Mouse (Mus musculus) hindbrain, postnatal 0 days (tissue): ENCODE data around the gene Sept3. TPM values are rescaled to one million over a fixed set of nuclear protein-coding genes. Genes with fewer than 3 reads are reported as not detected.

ENCODE experiments used
- ATAC-seq: fragments of 200-750 bp; cut with Nextera tagmentation; 2 replicates; pipeline ENCODE4 v1.8.0; 2017; ENCODE audit warnings: mild to moderate bottlenecking, moderate TSS enrichment, moderate library complexity
- DNase-seq: peaks from one replicate; pipeline ENCODE4 v3.0.0-alpha.2; 2015; ENCODE audit warnings: low spot score
- H3K27ac ChIP-seq: fragments of 300-500 bp; sonication (generic); 2 replicates; pipeline ENCODE4 v1.5.1; 2014; ENCODE audit warnings: mild to moderate bottlenecking
- H3K27me3 ChIP-seq: fragments of 300-500 bp; sonication (generic); 2 replicates; pipeline ENCODE4 v1.6.1; 2014; ENCODE audit warnings: low read length, mixed read lengths; ENCODE audit not compliant: insufficient read depth
- H3K36me3 ChIP-seq: fragments of 300-500 bp; sonication (generic); 2 replicates; pipeline ENCODE4 v1.6.1; 2014; ENCODE audit warnings: low read length, mixed read lengths; ENCODE audit not compliant: insufficient read depth
- H3K4me1 ChIP-seq: fragments of 300-500 bp; sonication (generic); 2 replicates; pipeline ENCODE4 v1.6.1; 2014; ENCODE audit warnings: antibody characterized with exemption, low read length, mixed read lengths; ENCODE audit not compliant: insufficient read depth
- H3K4me2 ChIP-seq: fragments of 300-500 bp; sonication (generic); 2 replicates; pipeline ENCODE4 v1.6.1; 2014; ENCODE audit warnings: low read depth, mild to moderate bottlenecking, low read length, moderate library complexity, mixed read lengths
- H3K4me3 ChIP-seq: fragments of 300-500 bp; sonication (generic); 2 replicates; pipeline ENCODE4 v1.5.1; 2014; ENCODE audit warnings: low read length
- H3K9ac ChIP-seq: fragments of 300-500 bp; sonication (generic); replicated peaks from 2 replicates; pipeline ENCODE4 v1.6.1; 2014; ENCODE audit warnings: mild to moderate bottlenecking, low read length, moderate library complexity, mixed read lengths
- H3K9me3 ChIP-seq: fragments of 300-500 bp; sonication (generic); 2 replicates; pipeline ENCODE4 v1.6.1; 2016; ENCODE audit warnings: low read length, mixed read lengths
- CTCF ChIP-seq: IDR thresholded peaks from 2 replicates; pipeline ENCODE4 v1.5.1; 2016; ENCODE audit warnings: antibody characterized with exemption, control low read depth, low read depth
- WGBS: fragments of 180-500 bp; shearing (Covaris S2); extraction: QIAGEN DNeasy Blood & Tissue Kit; methylation state at CpG from one replicate; pipeline ENCODE4 v1.1.7; 2014; 5-methylcytosine and 5-hydroxymethylcytosine counted together
- polyA plus RNA-seq: library from polyadenylated mRNA; unstranded; fragments of >200 nt; fragmentation: Nextera tagmentation; extraction: Ambion mirVana; gene quantifications from 2 replicates; pipeline ENCODE4 v1.2.1, GENCODE M21; 2015
- total RNA-seq: library from RNA; depleted of rRNA; stranded (reverse); fragments of >200 nt; gene quantifications from 2 replicates; pipeline ENCODE4 v1.2.3, GENCODE M21; 2014

The Sept3 gene
- total and polyA plus RNA-seq, 2 experiments from 2014 or later, result 320 to 404 TPM

GRCm38 (mm10) chr15:82308416-82308815, 33.7 kb downstream of the Sept3 start:
- no peaks in the 10 kb centered on the region for H3K36me3 ChIP-seq
- no peak for DNase-seq
- no peaks in the 10 kb centered on the region for H3K4me1 ChIP-seq
- H3K9me3 ChIP-seq, result no peaks in the 10 kb centered on the region
- H3K27me3 ChIP-seq, result no peaks in the 10 kb centered on the region
- no peak overlapping the region for H3K9ac ChIP-seq
- no peak for ATAC-seq
- H3K4me2 ChIP-seq, result no peak overlapping the region
- H3K27ac ChIP-seq, result no peak overlapping the region
- 86% methylated on average over 3 of the region's 3 CpGs for WGBS
- no peak for TF ChIP-seq CTCF
- no peak overlapping the region for H3K4me3 ChIP-seq

GRCm38 (mm10) chr15:82317839-82318238, 43.1 kb downstream of the Sept3 start:
- Histone ChIP-seq H3K4me3 (no peak overlapping the region), H3K36me3 (no peaks in the 10 kb centered on the region), H3K27ac (no peak overlapping the region), H3K9ac (no peak overlapping the region), H3K27me3 (no peaks in the 10 kb centered on the region), H3K4me1 (no peaks in the 10 kb centered on the region), H3K4me2 (no peak overlapping the region), H3K9me3 (no peaks in the 10 kb centered on the region)
- ATAC-seq (no peak), DNase-seq (no peak)
- no peak for TF ChIP-seq CTCF
- WGBS, result 91% methylated on average over 6 of the region's 6 CpGs

- no peak for TF ChIP-seq CTCF
- no peak for ATAC-seq
Measured at GRCm38 (mm10) chr15:82319613-82320012, 44.9 kb downstream of the Sept3 start.

GRCm38 (mm10) chr15:82322195-82322594, 47.5 kb downstream of the Sept3 start:
- no peaks in the 10 kb centered on the region for H3K4me1 ChIP-seq
- H3K36me3 ChIP-seq, result no peaks in the 10 kb centered on the region
- 70% methylated on average over 8 of the region's 8 CpGs for WGBS
- H3K27me3 ChIP-seq, result no peaks in the 10 kb centered on the region
- H3K9ac ChIP-seq, result no peak overlapping the region
- no peak overlapping the region for H3K4me2 ChIP-seq
- H3K4me3 ChIP-seq, result no peak overlapping the region
- ATAC-seq (no peak), DNase-seq (no peak)
- no peaks in the 10 kb centered on the region for H3K9me3 ChIP-seq
- TF ChIP-seq CTCF, result no peak
- no peak overlapping the region for H3K27ac ChIP-seq

More at GRCm38 (mm10) chr15:82319613-82320012, 44.9 kb downstream of the Sept3 start:
- no peaks in the 10 kb centered on the region for H3K4me1 ChIP-seq
- H3K27ac ChIP-seq, result no peak overlapping the region
- H3K36me3 ChIP-seq, result no peaks in the 10 kb centered on the region
- H3K4me2 ChIP-seq, result no peak overlapping the region
- no peak overlapping the region for H3K4me3 ChIP-seq
- H3K9ac ChIP-seq, result no peak overlapping the region
- DNase-seq, result no peak
- 44% methylated on average over 1 of the region's 1 CpGs for WGBS
- no peaks in the 10 kb centered on the region for H3K27me3 ChIP-seq
- H3K9me3 ChIP-seq, result no peaks in the 10 kb centered on the region

- H3K36me3 ChIP-seq, result no peaks in the 10 kb centered on the region; the same call in 1 of the 2 replicates
- no peak overlapping the region for H3K4me3 ChIP-seq
- 79% methylated on average over 2 of the region's 2 CpGs for WGBS
- H3K27ac ChIP-seq, result no peak overlapping the region
- H3K9ac ChIP-seq, result no peak overlapping the region
- ATAC-seq, result no peak
- no peaks in the 10 kb centered on the region for H3K9me3 ChIP-seq
- H3K4me1 ChIP-seq, result no peaks in the 10 kb centered on the region
- no peak for TF ChIP-seq CTCF
- no peaks in the 10 kb centered on the region for H3K27me3 ChIP-seq
- no peak overlapping the region for H3K4me2 ChIP-seq
- no peak for DNase-seq
Measured at GRCm38 (mm10) chr15:82325382-82325781, 50.7 kb downstream of the Sept3 start.

GRCm38 (mm10) chr15:82335194-82335593, 60.5 kb downstream of the Sept3 start:
- WGBS, result 96% methylated on average over 4 of the region's 4 CpGs
- no peak overlapping the region for H3K27ac ChIP-seq
- peaks cover 8% of the 10 kb centered on the region; the same call in 1 of the 2 replicates for H3K4me1 ChIP-seq
- no peak for ATAC-seq
- H3K4me2 ChIP-seq, result no peak overlapping the region
- no peak overlapping the region for H3K9ac ChIP-seq
- 0 out of 2 replicates have a peak, but pooled peaks cover 6% of the 10 kb centered on the region for H3K36me3 ChIP-seq
- H3K4me3 ChIP-seq, result no peak overlapping the region
- DNase-seq, result no peak
- TF ChIP-seq CTCF, result no peak
- H3K9me3 ChIP-seq, result no peaks in the 10 kb centered on the region
- H3K27me3 ChIP-seq, result no peaks in the 10 kb centered on the region

- Histone ChIP-seq H3K4me3 (no peak overlapping the region), H3K9ac (no peak overlapping the region), H3K27ac (no peak overlapping the region), H3K4me1 (peaks cover 14% of the 10 kb centered on the region; the same call in 1 of the 2 replicates), H3K27me3 (no peaks in the 10 kb centered on the region), H3K4me2 (no peak overlapping the region), H3K36me3 (0 out of 2 replicates have a peak, but pooled peaks cover 6% of the 10 kb centered on the region), H3K9me3 (no peaks in the 10 kb centered on the region)
- WGBS, result 70% methylated on average over 12 of the region's 12 CpGs
- no peak for DNase-seq
- TF ChIP-seq CTCF, result no peak
- no peak for ATAC-seq
Measured at GRCm38 (mm10) chr15:82336629-82337028, 61.9 kb downstream of the Sept3 start.
